Mouse (Mus musculus): ENCODE measurements around the gene Commd6. TPM values are rescaled to one million over a fixed set of nuclear protein-coding genes. Genes with fewer than 3 reads are reported as not detected.

Gene Commd6
- polyA plus RNA-seq, 1 experiment from 2014 or later, result 86.7 TPM

- ATAC-seq (ENCODE audit: low FRiP score, low read depth), result no peak
These were observed 54.4 kb downstream of the Commd6 start for GRCm38 (mm10) chr14:101586096-101586495.

More at GRCm38 (mm10) chr14:101586096-101586495, 54.4 kb downstream of the Commd6 start:
- H3K4me2 ChIP-seq (replicated peaks), result no peak overlapping the region
- H3K4me3 ChIP-seq, result no peak overlapping the region
- H3K9ac ChIP-seq, result no peak overlapping the region
- H3K27me3 ChIP-seq, result no peaks in the 10 kb centered on the region
- WGBS, result 46% methylated on average over 7 of the region's 7 CpGs
- H3K4me1 ChIP-seq, result peaks cover 18% of the 10 kb centered on the region
- no peaks in the 10 kb centered on the region for H3K9me3 ChIP-seq
- H3K36me3 ChIP-seq, result no peaks in the 10 kb centered on the region
- no peak overlapping the region for H3K27ac ChIP-seq

Other genes with a start within 250 kb of the Commd6 start
- 12.2 and 12.3 TPM in 2 replicates for gene Tbc1d4, start 31.5 kb downstream of the Commd6 start, polyA plus RNA-seq (2015; fragmentation: Nextera tagmentation; extraction: Ambion mirVana)
- 121 and 123 TPM in 2 replicates for gene Uchl3, start 13.3 kb upstream of the Commd6 start, polyA plus RNA-seq (2015; fragmentation: Nextera tagmentation; extraction: Ambion mirVana)
- gene Gm9922, start 89.1 kb upstream of the Commd6 start, polyA plus RNA-seq (2015; fragmentation: Nextera tagmentation; extraction: Ambion mirVana), result 3.8 TPM in 2 replicates
- 12.2 and 14.4 TPM in 2 replicates for gene Lmo7, start 89.3 kb upstream of the Commd6 start, polyA plus RNA-seq (2015; fragmentation: Nextera tagmentation; extraction: Ambion mirVana)

Measured in limb, embryonic 13.5 days (tissue).